Mouse (Mus musculus) myocyte (in vitro differentiated cells): ENCODE results near the gene Pes1. TPM values are rescaled to one million over a fixed set of nuclear protein-coding genes. Genes with fewer than 3 reads are reported as not detected.

ENCODE experiments used
- H3K27me3 ChIP-seq: one replicate; pipeline ENCODE4 v1.6.1; 2011; ENCODE audit not compliant: control insufficient read depth, insufficient read depth, insufficient read length
- H3K36me3 ChIP-seq: one replicate; pipeline ENCODE4 v1.6.1; 2011; ENCODE audit not compliant: control insufficient read depth, insufficient read depth
- H3K4me2 ChIP-seq: one replicate; pipeline ENCODE4 v1.6.1; 2011; ENCODE audit warnings: low read depth, control low read depth
- H3K4me3 ChIP-seq: one replicate; pipeline ENCODE4 v1.5.1; 2011; ENCODE audit warnings: mild to moderate bottlenecking, control low read depth, moderate library complexity
- H3K79me2 ChIP-seq: one replicate; pipeline ENCODE4 v1.6.1; 2011; ENCODE audit not compliant: control insufficient read depth, insufficient read depth
- H3ac ChIP-seq: one replicate; pipeline ENCODE4 v1.6.1; 2011; ENCODE audit not compliant: control insufficient read depth, insufficient read length
- CEBPB ChIP-seq: IDR thresholded peaks from 2 replicates; pipeline ENCODE4 v1.6.1; 2011; ENCODE audit warnings: mild to moderate bottlenecking, moderate library complexity; ENCODE audit not compliant: poor library complexity, insufficient read depth, severe bottlenecking
- E2F4 ChIP-seq: IDR thresholded peaks from one replicate; pipeline ENCODE4 v1.6.1; 2011; ENCODE audit warnings: mild to moderate bottlenecking, control low read depth, moderate library complexity; ENCODE audit not compliant: insufficient read depth
- MAX ChIP-seq: IDR thresholded peaks from one replicate; pipeline ENCODE4 v1.6.1; 2011; ENCODE audit warnings: low read depth, mild to moderate bottlenecking, control low read depth
- MYOD1 ChIP-seq, 3 experiments: IDR thresholded peaks; one replicate each; pipeline ENCODE4 v1.6.1; 2011; ENCODE audit warnings: control low read depth in 2 of 3, low read depth in 2 of 3, mild to moderate bottlenecking in 2 of 3, moderate library complexity in 1 of 3; ENCODE audit not compliant: insufficient read length in 2 of 3, control insufficient read depth in 1 of 3
- MYOG ChIP-seq, 3 experiments: IDR thresholded peaks; one replicate each; pipeline ENCODE4 v1.6.1; 2011; ENCODE audit warnings: control low read depth in 2 of 3, low read depth in 2 of 3, mild to moderate bottlenecking in 2 of 3; ENCODE audit not compliant: insufficient read length in 2 of 3, control insufficient read depth in 1 of 3, insufficient read depth in 1 of 3
- POLR2A ChIP-seq: IDR thresholded peaks from one replicate; pipeline ENCODE4 v1.6.1; 2011; ENCODE audit warnings: low read depth, mild to moderate bottlenecking, control low read depth, moderate library complexity; ENCODE audit not compliant: insufficient read length
- POLR2AphosphoS2 ChIP-seq: IDR thresholded peaks from one replicate; pipeline ENCODE4 v1.6.1; 2011; ENCODE audit warnings: low read depth, control low read depth; ENCODE audit not compliant: insufficient read length
- REST ChIP-seq: IDR thresholded peaks from one replicate; pipeline ENCODE4 v1.6.1; 2011; ENCODE audit warnings: mild to moderate bottlenecking, control low read depth, moderate library complexity; ENCODE audit not compliant: insufficient read depth, insufficient read length
- SRF ChIP-seq: IDR thresholded peaks from one replicate; pipeline ENCODE4 v1.6.1; 2011; ENCODE audit warnings: low read depth; ENCODE audit not compliant: control insufficient read depth, insufficient read length
- TCF12 ChIP-seq: IDR thresholded peaks from one replicate; pipeline ENCODE4 v1.6.1; 2011; ENCODE audit warnings: mild to moderate bottlenecking, control low read depth; ENCODE audit not compliant: poor library complexity, insufficient read depth, severe bottlenecking
- TCF3 ChIP-seq: IDR thresholded peaks from one replicate; pipeline ENCODE4 v1.6.1; 2011; ENCODE audit warnings: low read depth, control low read depth; ENCODE audit not compliant: insufficient read length
- USF1 ChIP-seq: IDR thresholded peaks from one replicate; pipeline ENCODE4 v1.6.1; 2011; ENCODE audit warnings: low read depth, mild to moderate bottlenecking, control low read depth, moderate library complexity
- polyA plus RNA-seq: library from polyadenylated mRNA; unstranded; fragments of >200 nt; fragmentation: generic; extraction: Trizol; gene quantifications from one replicate; pipeline ENCODE4 v1.2.1, GENCODE M21; 2012; ENCODE audit warnings: missing spikeins

Pes1 gene
- polyA plus RNA-seq, 1 experiment, result 104 TPM

- H3K36me3 ChIP-seq, result no peaks in the 10 kb centered on the region
- no peaks in the 10 kb centered on the region for H3K79me2 ChIP-seq
- no peak overlapping the region for H3K4me3 ChIP-seq
- H3ac ChIP-seq, result no peak overlapping the region
- no peaks in the 10 kb centered on the region for H3K27me3 ChIP-seq
- TF ChIP-seq MAX (no peak), POLR2A (no peak), SRF (no peak), E2F4 (no peak), POLR2AphosphoS2 (no peak), USF1 (no peak), REST (no peak), MYOD1 (IDR thresholded peaks at IDR 0.05; ENCODE audit: control insufficient read depth in 1 of 3, insufficient read length in 2 of 3, low read depth in 2 of 3) (no peak), TCF3 (no peak)
- no peak overlapping the region for H3K4me2 ChIP-seq
Measured at GRCm38 (mm10) chr11:3996840-3997239, 33.1 kb downstream of the Pes1 start.

DNA sequence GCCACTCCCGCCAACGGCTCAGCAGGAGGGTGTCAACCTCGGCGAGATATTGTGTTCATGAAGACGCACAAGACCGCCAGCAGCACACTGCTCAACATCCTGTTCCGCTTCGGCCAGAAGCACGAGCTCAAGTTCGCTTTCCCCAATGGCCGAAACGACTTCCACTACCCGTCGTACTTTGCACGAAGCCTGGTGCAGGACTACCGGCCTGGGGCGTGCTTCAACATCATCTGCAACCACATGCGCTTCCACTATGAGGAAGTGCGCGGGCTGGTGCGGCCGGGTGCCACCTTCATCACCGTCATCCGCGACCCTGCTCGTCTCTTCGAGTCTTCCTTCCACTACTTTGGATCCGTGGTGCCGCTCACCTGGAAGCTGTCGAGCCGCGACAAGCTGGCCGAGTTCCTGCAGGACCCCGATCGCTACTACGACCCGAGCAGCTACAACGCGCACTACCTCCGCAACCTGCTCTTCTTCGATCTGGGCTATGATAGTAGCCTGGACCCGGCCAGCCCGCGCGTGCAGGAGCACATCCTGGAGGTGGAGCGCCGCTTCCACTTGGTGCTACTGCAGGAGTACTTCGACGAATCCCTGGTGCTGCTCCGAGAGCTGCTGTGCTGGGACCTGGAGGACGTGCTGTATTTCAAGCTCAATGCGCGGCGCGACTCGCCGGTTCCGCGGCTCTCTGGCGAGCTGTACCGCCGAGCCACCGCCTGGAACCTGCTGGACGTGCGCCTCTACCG lies 34.4 kb downstream of the Pes1 start:
- Histone ChIP-seq H3K4me3 (no peak overlapping the region), H3K79me2 (no peaks in the 10 kb centered on the region), H3K36me3 (no peaks in the 10 kb centered on the region), H3ac (no peak overlapping the region), H3K27me3 (no peaks in the 10 kb centered on the region), H3K4me2 (no peak overlapping the region)
- TF ChIP-seq MYOD1 (IDR thresholded peaks at IDR 0.05; ENCODE audit: control insufficient read depth in 1 of 3, insufficient read length in 2 of 3, low read depth in 2 of 3) (no peak), USF1 (no peak), REST (no peak), TCF3 (no peak), POLR2A (no peak)

DNA sequence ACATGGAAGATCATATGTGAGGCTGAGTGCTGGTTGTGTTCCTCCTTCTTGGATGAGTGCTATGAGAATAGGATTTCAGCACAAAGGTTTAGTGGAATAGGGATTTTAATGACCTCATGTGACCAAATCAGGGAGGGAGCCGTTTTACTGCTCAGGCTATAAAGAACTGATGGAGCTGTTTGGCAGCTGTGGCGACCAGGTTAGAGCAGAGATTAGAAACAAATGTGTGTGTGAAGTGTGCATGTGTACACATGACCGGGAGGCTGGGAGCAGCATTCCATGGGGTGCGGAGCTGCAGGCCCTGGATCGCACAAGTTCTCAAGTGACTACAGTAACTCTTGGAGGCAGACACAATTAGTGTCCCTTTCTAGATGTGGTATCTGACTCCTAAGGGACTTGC lies 35.8 kb downstream of the Pes1 start:
- Histone ChIP-seq H3K27me3 (no peaks in the 10 kb centered on the region), H3K4me2 (no peak overlapping the region), H3K36me3 (no peaks in the 10 kb centered on the region), H3K79me2 (no peaks in the 10 kb centered on the region), H3ac (no peak overlapping the region), H3K4me3 (no peak overlapping the region)
- TF ChIP-seq E2F4 (no peak), SRF (no peak), POLR2A (no peak), MYOD1 (IDR thresholded peaks at IDR 0.05; ENCODE audit: control insufficient read depth in 1 of 3, insufficient read length in 2 of 3, low read depth in 2 of 3) (no peak), CEBPB (no peak), MAX (no peak), TCF3 (no peak)

DNA sequence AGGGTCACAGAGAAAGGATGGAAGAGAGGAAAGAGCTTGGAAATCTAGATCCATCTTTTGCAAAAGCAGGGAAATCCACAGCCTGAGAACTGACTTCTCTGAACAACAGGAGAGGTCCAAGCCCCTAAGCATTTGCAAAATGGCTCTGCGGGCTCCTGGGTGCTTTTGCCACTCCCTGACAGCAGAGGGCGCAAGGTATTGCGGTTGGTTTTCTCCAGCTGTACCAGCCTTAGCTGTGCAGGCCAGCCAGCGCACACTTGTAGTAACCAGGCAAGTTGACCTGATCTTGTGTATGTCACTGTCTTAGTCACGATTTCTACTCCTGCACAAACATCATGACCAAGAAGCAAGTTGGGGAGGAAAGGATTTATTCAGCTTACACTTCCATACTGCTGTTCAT lies 37.8 kb downstream of the Pes1 start:
- no peaks in the 10 kb centered on the region for H3K36me3 ChIP-seq
- no peak overlapping the region for H3K4me2 ChIP-seq
- H3K4me3 ChIP-seq, result no peak overlapping the region
- H3K79me2 ChIP-seq, result no peaks in the 10 kb centered on the region
- H3ac ChIP-seq, result no peak overlapping the region
- H3K27me3 ChIP-seq, result no peaks in the 10 kb centered on the region
- TF ChIP-seq POLR2AphosphoS2 (no peak), MYOD1 (IDR thresholded peaks at IDR 0.05; ENCODE audit: control insufficient read depth in 1 of 3, insufficient read length in 2 of 3, low read depth in 2 of 3) (no peak), SRF (no peak)

- no peak overlapping the region for H3ac ChIP-seq
- peaks cover 8% of the 10 kb centered on the region for H3K27me3 ChIP-seq
- TF ChIP-seq SRF, result no peak
- no peak for TF ChIP-seq POLR2AphosphoS2
- no peak for TF ChIP-seq TCF12
- no peaks in the 10 kb centered on the region for H3K79me2 ChIP-seq
- no peak overlapping the region for H3K4me2 ChIP-seq
- no peak overlapping the region for H3K4me3 ChIP-seq
- H3K36me3 ChIP-seq, result no peaks in the 10 kb centered on the region
Measured at GRCm38 (mm10) chr11:4005220-4005805, 41.5 kb downstream of the Pes1 start.

- Histone ChIP-seq H3K4me3 (no peak overlapping the region), H3K27me3 (peaks cover 8% of the 10 kb centered on the region), H3K36me3 (no peaks in the 10 kb centered on the region), H3ac (no peak overlapping the region), H3K79me2 (no peaks in the 10 kb centered on the region), H3K4me2 (no peak overlapping the region)
- TF ChIP-seq MAX (no peak), REST (no peak), POLR2A (no peak), SRF (no peak), MYOG (IDR thresholded peaks at IDR 0.05; ENCODE audit: control insufficient read depth in 1 of 3, insufficient read depth in 1 of 3, insufficient read length in 2 of 3, low read depth in 2 of 3) (no peak), TCF3 (no peak), USF1 (no peak), POLR2AphosphoS2 (no peak), E2F4 (no peak), MYOD1 (IDR thresholded peaks at IDR 0.05; ENCODE audit: control insufficient read depth in 1 of 3, insufficient read length in 2 of 3, low read depth in 2 of 3) (no peak), TCF12 (no peak)
Measured at GRCm38 (mm10) chr11:4006462-4006861, 42.7 kb downstream of the Pes1 start.
